Mouse (Mus musculus): ENCODE results near the gene Pou5f1.

DNA sequence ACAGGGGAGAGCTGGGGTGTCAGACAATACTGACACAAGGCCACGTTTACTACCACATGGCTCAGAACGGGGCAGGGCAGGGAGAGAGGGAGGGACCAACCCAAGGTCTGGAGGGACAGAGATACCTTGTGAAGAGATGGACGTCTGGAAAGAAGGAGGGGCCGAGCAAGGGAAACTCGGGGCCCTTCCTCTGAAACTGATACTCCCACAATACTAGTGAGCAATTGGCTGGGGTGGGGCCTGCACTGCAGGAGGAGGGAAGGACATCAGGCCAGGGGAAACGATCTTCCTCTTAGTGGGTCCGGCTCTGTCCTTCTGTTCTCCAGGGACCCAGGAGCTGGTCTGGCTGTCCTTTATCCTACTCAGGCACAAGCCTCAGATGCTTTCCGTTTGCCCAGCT, 45.1 kb downstream of the Pou5f1 start:
- TF ChIP-seq POLR2A (IDR thresholded peaks at IDR 0.05; ENCODE audit: insufficient read depth, low read length) = no peak
- TF ChIP-seq CTCF (IDR thresholded peaks at IDR 0.05; ENCODE audit: low read depth, low read length) = no peak

Data from ES-Bruce4 (cell line).